Mouse (Mus musculus): ENCODE measurements around the gene Steap3. TPM values are rescaled to one million over a fixed set of nuclear protein-coding genes. Genes with fewer than 3 reads are reported as not detected.
"Not testable (repeated sequence)": the region's sequence is repeated elsewhere in the genome, so short reads cannot be mapped to it uniquely, and the experiment has no call there.

Steap3 gene
- 1 to 10 TPM; 6.9 to 9.9 TPM for total RNA-seq (2021)
- long read RNA-seq, experiment 1, transcript Steap3-202 (5 exons, 2,752 nt) = major isoform, 7 of 8 reads
- long read RNA-seq, experiment 1, partial matches to known transcripts = 0 of 8 reads
- long read RNA-seq, experiment 1, other reads (novel, unspliced or antisense) = 0 of 8 reads
- long read RNA-seq, experiment 2, partial matches to known transcripts = 0 of 5 reads
- long read RNA-seq, experiment 2, other reads (novel, unspliced or antisense) = 3 of 5 reads

- no peak for DNase-seq (ENCODE audit: low spot score in 2 of 2)
Observed at GRCm38 (mm10) chr1:120272605-120273004, at the start of gene Steap3. Steap3 (minus strand) TSS chr1:120272705.

- DNase-seq (ENCODE audit: low spot score in 2 of 2) = peak in 1 of 2 experiments; percentile 14
Observed at GRCm38 (mm10) chr1:120321270-120322021, 48.9 kb upstream of the Steap3 start.

- no peak for DNase-seq (ENCODE audit: low spot score in 2 of 2)
Observed at GRCm38 (mm10) chr1:120305801-120306200, 33.3 kb upstream of the Steap3 start.

GRCm38 (mm10) chr1:120296936-120297335, 24.4 kb upstream of the Steap3 start:
- no peak for DNase-seq (ENCODE audit: low spot score in 2 of 2)

GRCm38 (mm10) chr1:120293803-120294202, 21.3 kb upstream of the Steap3 start:
- no peak for DNase-seq (ENCODE audit: low spot score in 2 of 2)

- no peak for DNase-seq (ENCODE audit: low spot score in 2 of 2)
Observed at GRCm38 (mm10) chr1:120291709-120292108, 19.2 kb upstream of the Steap3 start.

GRCm38 (mm10) chr1:120289843-120290242, 17.3 kb upstream of the Steap3 start:
- DNase-seq (ENCODE audit: low spot score in 2 of 2) = no peak

GRCm38 (mm10) chr1:120287679-120288078, 15.2 kb upstream of the Steap3 start:
- DNase-seq (ENCODE audit: low spot score in 2 of 2) = no peak

- DNase-seq (ENCODE audit: low spot score in 2 of 2) = not testable (repeated sequence)
Observed at GRCm38 (mm10) chr1:120276058-120276457, 3.6 kb upstream of the Steap3 start.

GRCm38 (mm10) chr1:120275224-120275623, 2.7 kb upstream of the Steap3 start:
- no peak for DNase-seq (ENCODE audit: low spot score in 2 of 2)

GRCm38 (mm10) chr1:120270882-120271281, 1.6 kb downstream of the Steap3 start:
- no peak for DNase-seq (ENCODE audit: low spot score in 2 of 2)

- no peak for DNase-seq (ENCODE audit: low spot score in 2 of 2)
Observed at GRCm38 (mm10) chr1:120270115-120270514, 2.4 kb downstream of the Steap3 start.

GRCm38 (mm10) chr1:120267631-120268030, 4.9 kb downstream of the Steap3 start:
- DNase-seq (ENCODE audit: low spot score in 2 of 2) = no peak

GRCm38 (mm10) chr1:120266460-120266859, 6.0 kb downstream of the Steap3 start:
- no peak for DNase-seq (ENCODE audit: low spot score in 2 of 2)

GRCm38 (mm10) chr1:120264861-120265686, 7.4 kb downstream of the Steap3 start:
- DNase-seq (ENCODE audit: low spot score in 2 of 2) = peak; percentile 58 to 70

- DNase-seq (ENCODE audit: low spot score in 2 of 2) = no peak
Observed at GRCm38 (mm10) chr1:120263226-120263625, 9.3 kb downstream of the Steap3 start.

- DNase-seq (ENCODE audit: low spot score in 2 of 2) = no peak
Observed at GRCm38 (mm10) chr1:120261166-120261565, 11.3 kb downstream of the Steap3 start.

- no peak for DNase-seq (ENCODE audit: low spot score in 2 of 2)
Observed at GRCm38 (mm10) chr1:120259249-120259648, 13.3 kb downstream of the Steap3 start.

- no peak for DNase-seq (ENCODE audit: low spot score in 2 of 2)
Observed at GRCm38 (mm10) chr1:120258744-120259143, 13.8 kb downstream of the Steap3 start.

GRCm38 (mm10) chr1:120258245-120258644, 14.3 kb downstream of the Steap3 start:
- no peak for DNase-seq (ENCODE audit: low spot score in 2 of 2)

- DNase-seq (ENCODE audit: low spot score in 2 of 2) = no peak
Observed at GRCm38 (mm10) chr1:120253751-120254150, 18.8 kb downstream of the Steap3 start.

Data from layer of hippocampus, postnatal 14 days (tissue).